Mouse (Mus musculus) MEL (cell line): ENCODE measurements at regions not wholly inside any gene's neighbourhood (a gene's known extent, or its start where the extent isn't known, plus 50 kb on each side); places are given as distances from the start of the nearest gene placed in this dataset.

Experiments used
- DNase-seq: peaks from one replicate; pipeline ENCODE4 v3.0.0; 2011; ENCODE audit warnings: low read depth, low spot score
- H3K27ac ChIP-seq: 2 replicates; pipeline ENCODE4 v1.5.1; 2012; ENCODE audit warnings: low read depth, mild to moderate bottlenecking, control low read depth, low read length, moderate library complexity; ENCODE audit not compliant: control insufficient read depth
- H3K27me3 ChIP-seq, 2 experiments: fragments of 150-350 bp in 1 of 2; sonication (generic) in 1 of 2; 2 replicates each; pipeline ENCODE4 v1.6.1; 2012; ENCODE audit warnings: low read length in 2 of 2, mild to moderate bottlenecking in 2 of 2, improper control_type of control experiment in 1 of 2, moderate library complexity in 1 of 2; ENCODE audit not compliant: insufficient read depth in 2 of 2, control insufficient read depth in 1 of 2
- H3K36me3 ChIP-seq, 2 experiments: 2 replicates each; pipeline ENCODE4 v1.6.1; 2012 to 2014; ENCODE audit warnings: low read length in 2 of 2, improper control_type of control experiment in 1 of 2, inconsistent platforms in 1 of 2, mild to moderate bottlenecking in 1 of 2; ENCODE audit not compliant: insufficient read depth in 2 of 2, control insufficient read depth in 1 of 2
- H3K4me1 ChIP-seq, 2 experiments: fragments of 150-350 bp in 1 of 2; sonication (generic) in 1 of 2; 2 replicates each; pipeline ENCODE4 v1.6.1; 2012; ENCODE audit warnings: low read length in 2 of 2, improper control_type of control experiment in 1 of 2, mild to moderate bottlenecking in 1 of 2; ENCODE audit not compliant: insufficient read depth in 2 of 2, control insufficient read depth in 1 of 2
- H3K4me3 ChIP-seq, 2 experiments: fragments of 150-350 bp in 1 of 2; sonication (generic) in 1 of 2; 2 replicates each; pipeline ENCODE4 v1.5.1; 2012; ENCODE audit warnings: low read depth in 2 of 2, low read length in 2 of 2, mild to moderate bottlenecking in 2 of 2, moderate library complexity in 2 of 2, control low read depth in 1 of 2, improper control_type of control experiment in 1 of 2; ENCODE audit not compliant: control insufficient read depth in 1 of 2, insufficient read depth in 1 of 2
- H3K79me2 ChIP-seq: 2 replicates; pipeline ENCODE4 v1.6.1; 2012; ENCODE audit warnings: mild to moderate bottlenecking, low read length, moderate library complexity; ENCODE audit not compliant: control insufficient read depth, poor library complexity, insufficient read depth
- H3K9ac ChIP-seq: 2 replicates; pipeline ENCODE4 v1.6.1; 2012; ENCODE audit warnings: low read depth, mild to moderate bottlenecking, control low read depth, low read length, moderate library complexity; ENCODE audit not compliant: control insufficient read depth, poor library complexity, severe bottlenecking
- H3K9me3 ChIP-seq: fragments of 150-350 bp; sonication (generic); replicated peaks from 2 replicates; pipeline ENCODE4 v1.6.1; 2012; ENCODE audit warnings: mild to moderate bottlenecking, low read length, improper control_type of control experiment, moderate library complexity; ENCODE audit not compliant: insufficient read depth
- BHLHE40 ChIP-seq: IDR thresholded peaks from 2 replicates; pipeline ENCODE4 v1.6.1; 2012; ENCODE audit warnings: low read depth, mild to moderate bottlenecking, inconsistent platforms, low read length, improper control_type of control experiment, borderline replicate concordance
- CHD2 ChIP-seq: IDR thresholded peaks from 2 replicates; pipeline ENCODE4 v1.6.1; 2011; ENCODE audit warnings: low read length, improper control_type of control experiment
- E2F4 ChIP-seq: IDR thresholded peaks from 2 replicates; pipeline ENCODE4 v1.6.1; 2011; ENCODE audit warnings: low read depth, low read length, improper control_type of control experiment, borderline replicate concordance
- ELF1 ChIP-seq: IDR thresholded peaks from 2 replicates; pipeline ENCODE4 v1.6.1; 2014; ENCODE audit warnings: low read depth, mild to moderate bottlenecking, inconsistent platforms, low read length, improper control_type of control experiment, moderate library complexity
- ETS1 ChIP-seq: IDR thresholded peaks from 2 replicates; pipeline ENCODE4 v1.6.1; 2012; ENCODE audit warnings: low read depth, mild to moderate bottlenecking, inconsistent platforms, low read length, improper control_type of control experiment, moderate library complexity
- GABPA ChIP-seq: IDR thresholded peaks from 2 replicates; pipeline ENCODE4 v1.6.1; 2012; ENCODE audit warnings: low read depth, mild to moderate bottlenecking, inconsistent platforms, low read length, improper control_type of control experiment, moderate library complexity
- HCFC1 ChIP-seq: IDR thresholded peaks from 2 replicates; pipeline ENCODE4 v1.6.1; 2012; ENCODE audit warnings: low read depth, mild to moderate bottlenecking, inconsistent platforms, low read length, improper control_type of control experiment, moderate library complexity
- KAT2A ChIP-seq: conservative IDR thresholded peaks from 2 replicates; pipeline ENCODE4 v1.6.1; 2012; ENCODE audit warnings: low read depth, low read length, improper control_type of control experiment, inconsistent platforms
- MAZ ChIP-seq: IDR thresholded peaks from 2 replicates; pipeline ENCODE4 v1.6.1; 2012; ENCODE audit warnings: low read depth, mild to moderate bottlenecking, inconsistent platforms, low read length, improper control_type of control experiment
- MYC ChIP-seq: IDR thresholded peaks from 2 replicates; pipeline ENCODE4 v1.6.1; 2011; ENCODE audit warnings: low read depth, mild to moderate bottlenecking, low read length, improper control_type of control experiment, moderate library complexity
- NELFE ChIP-seq: IDR thresholded peaks from 2 replicates; pipeline ENCODE4 v1.6.1; 2011; ENCODE audit warnings: low read depth, low read length, improper control_type of control experiment
- NRF1 ChIP-seq: IDR thresholded peaks from 2 replicates; pipeline ENCODE4 v1.6.1; 2014; ENCODE audit warnings: low read depth, mild to moderate bottlenecking, inconsistent platforms, low read length, improper control_type of control experiment, moderate library complexity; ENCODE audit not compliant: poor library complexity, insufficient read depth, severe bottlenecking
- POLR2A ChIP-seq, 2 experiments: IDR thresholded peaks; 2 replicates each; pipeline ENCODE4 v1.6.1; 2011 to 2012; ENCODE audit warnings: low read length in 2 of 2, mild to moderate bottlenecking in 2 of 2, control low read depth in 1 of 2, improper control_type of control experiment in 1 of 2, low read depth in 1 of 2, moderate library complexity in 1 of 2; ENCODE audit not compliant: control insufficient read depth in 1 of 2, insufficient read depth in 1 of 2, poor library complexity in 1 of 2
- POLR2AphosphoS5 ChIP-seq: IDR thresholded peaks from 2 replicates; pipeline ENCODE4 v1.6.1; 2012; ENCODE audit warnings: low read depth, borderline replicate concordance, mild to moderate bottlenecking, inconsistent platforms, low read length, moderate library complexity, mixed read lengths
- RAD21 ChIP-seq: IDR thresholded peaks from 2 replicates; pipeline ENCODE4 v1.6.1; 2011; ENCODE audit warnings: mild to moderate bottlenecking, low read depth, low read length, improper control_type of control experiment
- SIN3A ChIP-seq: IDR thresholded peaks from 2 replicates; pipeline ENCODE4 v1.6.1; 2012; ENCODE audit warnings: low read length, improper control_type of control experiment, inconsistent platforms
- SMC3 ChIP-seq: IDR thresholded peaks from 2 replicates; pipeline ENCODE4 v1.6.1; 2011; ENCODE audit warnings: low read depth, low read length, improper control_type of control experiment
- TAL1 ChIP-seq: IDR thresholded peaks from 2 replicates; pipeline ENCODE4 v1.6.1; 2012; ENCODE audit warnings: mild to moderate bottlenecking, inconsistent platforms, low read length, moderate library complexity, mixed read lengths
- TCF12 ChIP-seq: IDR thresholded peaks from 2 replicates; pipeline ENCODE4 v1.6.1; 2014; ENCODE audit warnings: low read depth, mild to moderate bottlenecking, inconsistent platforms, low read length, improper control_type of control experiment, moderate library complexity
- UBTF ChIP-seq: IDR thresholded peaks from 2 replicates; pipeline ENCODE4 v1.6.1; 2012; ENCODE audit warnings: low read depth, mild to moderate bottlenecking, inconsistent platforms, low read length, improper control_type of control experiment, moderate library complexity, borderline replicate concordance; ENCODE audit not compliant: insufficient read depth
- USF1 ChIP-seq: IDR thresholded peaks from 2 replicates; pipeline ENCODE4 v1.6.1; 2014; ENCODE audit warnings: low read depth, mild to moderate bottlenecking, inconsistent platforms, low read length, improper control_type of control experiment, moderate library complexity
- ZC3H11A ChIP-seq: IDR thresholded peaks from 2 replicates; pipeline ENCODE4 v1.6.1; 2012; ENCODE audit warnings: low read depth, mild to moderate bottlenecking, inconsistent platforms, low read length, improper control_type of control experiment

DNA sequence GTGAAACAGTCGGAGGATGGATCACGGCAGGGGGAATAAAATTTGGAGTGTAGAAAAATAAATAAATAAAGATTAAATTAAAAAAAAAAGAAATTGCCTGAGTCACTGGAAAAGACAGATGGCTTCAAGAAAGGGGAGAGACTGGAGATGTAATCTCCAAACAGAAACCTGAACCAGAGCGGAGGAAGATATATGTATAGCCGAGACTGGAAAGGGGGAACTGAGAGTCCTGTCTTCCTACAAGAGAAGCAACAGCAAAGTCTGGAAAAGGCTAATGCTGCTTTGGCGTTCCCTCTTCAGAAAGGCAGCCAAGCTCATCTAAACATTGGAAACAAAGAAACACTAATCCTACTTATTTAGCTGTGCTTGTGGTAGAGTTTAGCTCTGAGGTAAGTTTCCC lies 619.6 kb downstream of the Pom121l12 start:
- Histone ChIP-seq H3K36me3 (no peaks in the 10 kb centered on the region), H3K27me3 (no peaks in the 10 kb centered on the region), H3K4me1 (no peaks in the 10 kb centered on the region), H3K9ac (no peak overlapping the region), H3K9me3 (no peaks in the 10 kb centered on the region), H3K27ac (no peak overlapping the region), H3K79me2 (no peaks in the 10 kb centered on the region), H3K4me3 (no peak overlapping the region)
- TF ChIP-seq MYC (no peak), TCF12 (no peak), GABPA (no peak), TAL1 (no peak), E2F4 (no peak), CHD2 (no peak), POLR2A (IDR thresholded peaks at IDR 0.05; ENCODE audit: control insufficient read depth in 1 of 2, insufficient read depth in 1 of 2, low read depth in 1 of 2, low read length in 2 of 2, poor library complexity in 1 of 2) (no peak), RAD21 (no peak), NRF1 (no peak), USF1 (no peak), HCFC1 (no peak), SIN3A (no peak)
- no peak for DNase-seq

- TF ChIP-seq BHLHE40 (no peak), KAT2A (no peak), ELF1 (no peak), ZC3H11A (no peak), TAL1 (no peak), MAZ (no peak), NELFE (no peak), POLR2AphosphoS5 (no peak), USF1 (no peak), SMC3 (no peak), E2F4 (no peak), ETS1 (no peak), UBTF (no peak)
- DNase-seq, result no peak
- no peaks in the 10 kb centered on the region for H3K9me3 ChIP-seq
- no peaks in the 10 kb centered on the region for H3K36me3 ChIP-seq
- no peak overlapping the region for H3K9ac ChIP-seq
- H3K79me2 ChIP-seq, result no peaks in the 10 kb centered on the region
- no peaks in the 10 kb centered on the region for H3K4me1 ChIP-seq
- H3K27ac ChIP-seq, result no peak overlapping the region
- H3K4me3 ChIP-seq, result no peak overlapping the region
- H3K27me3 ChIP-seq, result no peaks in the 10 kb centered on the region
Measured at GRCm38 (mm10) chr11:15221856-15222255, 622.8 kb downstream of the Pom121l12 start.
